Mouse (Mus musculus): ENCODE measurements around the gene Tmem253.

DNA sequence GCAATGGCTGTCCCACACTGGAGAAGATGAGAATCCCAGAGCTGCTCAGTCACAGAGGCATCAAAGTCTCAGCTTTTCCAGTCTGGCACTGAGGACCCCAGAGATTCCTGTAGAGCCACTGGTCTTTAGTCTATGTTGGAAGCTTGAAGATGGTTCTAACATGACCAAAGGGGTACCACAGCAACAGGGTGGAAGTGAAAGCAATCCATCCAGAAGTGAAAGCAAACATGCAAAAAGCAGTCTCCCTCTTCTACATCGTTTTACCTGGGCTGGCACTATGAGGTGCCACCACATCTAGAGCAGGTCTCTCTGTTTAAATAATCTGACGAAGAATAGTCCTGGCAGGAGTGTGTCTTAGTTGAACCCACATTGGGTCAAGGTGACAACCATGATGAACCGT, 36.2 kb upstream of the Tmem253 start:
- TF ChIP-seq CTCF (IDR thresholded peaks at IDR 0.05; ENCODE audit: borderline replicate concordance, extremely low read depth, insufficient read depth, insufficient read length) (no peak), POLR2A (IDR thresholded peaks at IDR 0.05; ENCODE audit: borderline replicate concordance, extremely low read depth, insufficient read depth, insufficient read length, poor library complexity, severe bottlenecking) (no peak)

Measured in brain, embryonic 14.5 days (tissue).